Mouse (Mus musculus): ENCODE results near the gene Nploc4. TPM values are rescaled to one million over a fixed set of nuclear protein-coding genes. Genes with fewer than 3 reads are reported as not detected.
A peak's percentile ranks its signal among the peaks of the same experiment; 100 is the strongest.

Nploc4 gene
- 10 to 100 TPM; 67.8 to 71.3 TPM for total RNA-seq (2021)
- long read RNA-seq, experiment 1, full-length matches to known transcripts = 63 of 83 reads
- long read RNA-seq, experiment 1, partial matches to known transcripts = 5 of 83 reads
- long read RNA-seq, experiment 1, other reads (novel, unspliced or antisense) = 15 of 83 reads
- long read RNA-seq, experiment 2, full-length matches to known transcripts = 51 of 75 reads
- long read RNA-seq, experiment 2, partial matches to known transcripts = 6 of 75 reads
- long read RNA-seq, experiment 2, other reads (novel, unspliced or antisense) = 18 of 75 reads

DNA sequence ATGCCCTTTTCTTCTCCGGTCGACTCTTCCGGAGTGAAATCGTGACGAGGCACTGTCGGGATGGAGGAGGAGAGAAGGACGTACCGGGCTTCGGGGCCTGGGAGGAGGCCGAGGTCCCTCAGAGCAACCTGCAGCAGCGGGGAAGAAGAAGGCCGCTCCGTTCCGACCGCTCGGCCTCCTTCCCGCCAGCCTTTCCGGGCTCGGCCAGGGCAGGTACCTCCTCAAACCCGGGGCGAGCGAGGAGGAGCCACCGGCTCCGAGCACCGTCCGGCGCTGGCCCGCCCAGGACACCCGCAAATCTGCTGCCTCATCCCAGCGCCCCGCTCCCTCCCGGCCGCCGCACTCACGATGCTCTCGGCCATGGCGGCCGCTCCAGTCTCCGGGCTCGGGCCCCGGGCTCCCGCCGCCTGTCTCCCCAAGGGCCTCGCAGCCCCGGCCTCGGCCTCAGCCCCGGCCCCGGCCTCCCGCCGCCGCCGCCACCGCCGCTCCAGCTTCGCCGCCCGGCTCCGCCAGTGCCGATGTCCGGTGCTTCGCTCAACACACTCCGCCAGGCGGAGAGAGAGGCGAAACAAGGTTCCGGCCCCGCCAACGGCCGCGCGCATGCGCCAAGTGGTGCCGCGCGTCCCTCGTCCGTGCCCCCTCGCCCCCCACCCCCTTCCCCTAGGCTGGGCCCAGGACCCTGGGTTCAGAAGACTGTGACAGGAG lies at the start of gene Nploc4:
Nploc4 (minus strand) TSS at position 557 of the 705 bp plus-strand sequence.
- peak; percentile 67 to 87 for DNase-seq (ENCODE audit: low spot score in 2 of 2)
- intact Hi-C loops (cut with DNase I) = no loop called here

- DNase-seq (ENCODE audit: low spot score in 2 of 2) = no peak
- intact Hi-C loops (cut with DNase I) = no loop called here
These were observed 47.7 kb upstream of the Nploc4 start for GRCm38 (mm10) chr11:120485251-120485650.

GRCm38 (mm10) chr11:120484265-120484981 lies 46.9 kb upstream of the Nploc4 start, which contains the start of gene Mrpl12:
Gene Mrpl12, plus strand, starts transcription at chr11:120484613.
- intact Hi-C loops (cut with DNase I) = no loop called here
- peak; percentile 90 for DNase-seq (ENCODE audit: low spot score in 2 of 2)

GRCm38 (mm10) chr11:120483448-120483934 lies 46.0 kb upstream of the Nploc4 start:
- intact Hi-C loops (cut with DNase I) = no loop called here
- DNase-seq (ENCODE audit: low spot score in 2 of 2) = no peak

- no peak for DNase-seq (ENCODE audit: low spot score in 2 of 2)
- intact Hi-C loops (cut with DNase I) = no loop called here
These were observed 34.5 kb upstream of the Nploc4 start for GRCm38 (mm10) chr11:120472052-120472451.

GRCm38 (mm10) chr11:120467736-120468092 lies 30.2 kb upstream of the Nploc4 start:
- intact Hi-C loops (cut with DNase I) = no loop called here
- no peak for DNase-seq (ENCODE audit: low spot score in 2 of 2)

DNA sequence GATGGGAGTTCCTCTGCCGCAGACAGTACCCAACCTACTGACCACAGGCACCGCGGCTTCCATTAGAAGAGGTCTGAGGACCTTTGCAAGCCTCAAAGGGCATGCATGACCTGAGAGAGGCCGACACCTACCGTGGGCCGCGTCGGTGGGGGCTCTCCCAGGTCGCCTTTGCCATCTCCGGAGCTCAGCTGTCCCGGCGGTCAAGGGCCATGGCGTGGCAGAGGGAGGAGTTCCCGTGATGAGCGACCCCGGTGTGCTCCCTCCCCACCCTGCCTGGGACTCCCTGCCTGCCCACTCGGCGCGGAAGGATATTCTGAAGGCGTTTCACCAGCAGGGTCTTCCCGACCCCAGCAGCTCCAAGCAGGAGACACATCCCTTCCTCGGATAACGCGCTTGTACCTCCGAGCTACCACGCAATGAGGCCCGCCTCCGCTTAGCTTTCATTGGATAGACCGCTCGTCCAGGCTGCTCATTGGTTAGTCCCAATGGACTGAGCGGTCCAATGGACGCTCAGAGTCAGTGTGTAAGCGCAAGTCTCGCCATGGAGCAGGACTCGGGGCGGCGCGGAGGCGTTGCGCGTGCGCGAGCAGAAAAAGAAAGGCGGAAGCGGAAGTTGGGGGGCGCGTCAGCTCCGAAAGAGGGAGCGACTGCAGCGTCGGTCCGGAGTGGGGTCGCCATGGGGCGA lies 29.7 kb upstream of the Nploc4 start, which contains the start of gene Arl16:
Arl16 (minus strand) TSS at position 557 of the 685 bp plus-strand sequence.
- peak; percentile 96 to 97 for DNase-seq (ENCODE audit: low spot score in 2 of 2)
- intact Hi-C loops (cut with DNase I) = no loop called here

DNA sequence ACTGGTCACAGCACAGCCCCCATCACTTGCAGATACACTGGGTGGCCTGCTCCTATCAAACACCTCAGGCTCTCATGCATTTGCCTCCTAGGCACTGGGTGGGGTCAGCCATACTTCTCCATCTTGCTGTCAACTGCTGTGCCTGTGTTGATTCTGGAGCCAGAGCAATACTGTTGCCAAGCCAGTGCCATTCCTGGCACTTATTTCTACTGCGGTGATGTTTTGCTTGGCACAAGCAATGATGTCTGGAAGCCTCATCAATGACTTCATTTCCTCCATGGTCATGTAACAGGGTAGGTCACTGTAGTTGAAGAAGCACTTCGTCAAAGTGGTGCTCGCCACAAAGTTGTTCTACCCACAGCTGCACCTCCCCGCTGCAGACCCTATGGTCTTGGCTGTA lies 28.0 kb upstream of the Nploc4 start:
- intact Hi-C loops (cut with DNase I) = no loop called here

GRCm38 (mm10) chr11:120464365-120464764 lies 26.9 kb upstream of the Nploc4 start:
- intact Hi-C loops (cut with DNase I) = no loop called here
- DNase-seq (ENCODE audit: low spot score in 2 of 2) = no peak

More for the DNA sequence above, 28.0 kb upstream of the Nploc4 start:
- DNase-seq (ENCODE audit: low spot score in 2 of 2) = no peak

DNA sequence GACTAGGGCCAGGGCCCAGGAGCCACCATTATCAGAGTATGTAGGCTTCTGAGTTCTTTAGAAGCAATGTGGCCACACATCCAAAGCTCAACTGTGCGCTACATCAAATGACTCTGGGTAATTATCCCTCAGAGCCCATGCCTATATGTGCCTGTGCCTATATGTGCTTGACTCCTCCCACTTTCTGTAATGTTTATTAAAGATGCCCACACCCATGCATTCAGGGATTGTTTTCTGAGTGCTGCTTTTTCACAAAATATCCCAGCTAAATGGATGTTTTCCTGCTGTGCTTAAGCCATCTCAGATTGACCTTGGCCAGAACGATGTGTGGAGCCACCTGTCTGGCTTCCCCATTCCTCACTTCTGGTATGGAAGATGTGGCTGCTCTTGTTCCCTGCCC lies 26.0 kb upstream of the Nploc4 start:
- intact Hi-C loops (cut with DNase I) = no loop called here

GRCm38 (mm10) chr11:120458847-120459597 lies 21.5 kb upstream of the Nploc4 start:
- intact Hi-C loops (cut with DNase I) = no loop called here
- DNase-seq (ENCODE audit: low spot score in 2 of 2) = no peak

More for the DNA sequence above, 26.0 kb upstream of the Nploc4 start:
- no peak for DNase-seq (ENCODE audit: low spot score in 2 of 2)

DNA sequence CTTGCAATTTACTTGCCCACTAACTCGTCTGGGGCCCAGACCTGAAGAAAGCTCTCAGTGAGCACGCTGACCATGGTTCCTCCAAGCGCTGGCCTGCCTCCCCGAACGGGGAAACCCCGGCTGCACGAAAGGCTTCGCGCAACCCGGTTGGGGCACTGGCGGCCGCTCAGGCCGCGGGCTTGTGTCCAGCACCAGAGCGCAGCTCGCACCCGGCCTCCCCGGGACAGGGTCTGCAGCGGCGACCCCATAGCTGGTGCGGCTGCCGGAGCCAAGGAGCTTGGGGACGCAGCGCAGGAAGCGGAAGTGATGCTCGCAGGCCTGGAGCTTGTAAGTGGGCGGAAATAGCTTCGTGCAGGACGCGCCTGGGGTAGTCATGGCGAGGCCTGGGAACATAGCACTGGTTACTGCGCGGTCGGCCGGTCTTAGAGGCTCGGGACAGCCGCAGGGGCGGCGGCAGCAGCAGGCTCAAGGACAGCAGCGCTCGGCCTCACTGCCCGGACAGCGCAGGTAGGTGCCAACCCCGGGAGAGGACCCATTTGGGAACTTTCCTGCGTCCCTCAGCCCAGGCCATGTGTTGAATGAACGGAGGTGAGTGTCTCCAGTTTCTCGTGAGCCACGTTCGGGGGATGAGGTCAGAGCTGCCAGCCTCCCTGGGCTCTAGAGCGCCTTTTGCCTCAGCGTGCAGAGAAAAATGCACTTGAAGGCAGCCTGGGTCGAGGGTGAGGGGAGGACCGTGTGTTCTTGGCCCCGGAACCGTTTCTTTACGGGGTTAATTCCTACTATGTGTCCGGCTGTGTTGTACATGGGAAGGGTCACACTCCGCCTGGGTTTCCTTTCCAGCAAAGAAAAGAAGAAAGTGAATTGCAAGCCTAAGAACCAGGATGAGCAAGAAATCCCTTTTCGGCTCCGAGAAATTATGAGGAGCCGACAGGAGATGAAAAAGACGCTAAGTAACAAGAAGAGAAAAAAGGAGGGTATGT lies 20.6 kb upstream of the Nploc4 start, which contains the start of the genes Oxld1 and Ccdc137:
Oxld1 (minus strand) TSS at position 297 of the 980 bp plus-strand sequence.
Ccdc137 (plus strand) TSS at position 344 of the 980 bp plus-strand sequence.
- intact Hi-C loops (cut with DNase I) = no loop called here
- DNase-seq (ENCODE audit: low spot score in 2 of 2) = peak; percentile 69 to 76

GRCm38 (mm10) chr11:120457370-120457769 lies 19.9 kb upstream of the Nploc4 start:
- intact Hi-C loops (cut with DNase I) = no loop called here
- DNase-seq (ENCODE audit: low spot score in 2 of 2) = no peak

DNA sequence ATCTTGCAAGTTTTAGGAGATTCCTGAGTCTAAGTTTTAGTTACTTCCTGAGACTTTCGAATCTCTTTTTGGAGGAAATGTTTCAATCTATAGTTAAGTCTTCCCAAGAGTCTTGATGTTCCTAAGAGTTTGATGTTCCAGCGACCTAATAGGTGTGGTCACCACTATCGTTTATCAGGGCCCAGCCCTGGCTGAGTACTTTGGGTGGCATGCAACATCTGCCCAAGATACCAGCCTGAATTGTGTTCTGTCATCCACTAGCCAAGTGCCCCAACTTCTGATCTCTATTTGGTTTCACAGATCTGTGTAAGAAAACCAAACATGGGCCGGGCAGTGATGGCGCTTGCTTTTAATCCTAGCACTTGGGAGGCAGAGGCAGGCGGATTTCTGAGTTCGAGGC lies 17.9 kb upstream of the Nploc4 start:
- intact Hi-C loops (cut with DNase I) = no loop called here
- DNase-seq (ENCODE audit: low spot score in 2 of 2) = no peak

DNA sequence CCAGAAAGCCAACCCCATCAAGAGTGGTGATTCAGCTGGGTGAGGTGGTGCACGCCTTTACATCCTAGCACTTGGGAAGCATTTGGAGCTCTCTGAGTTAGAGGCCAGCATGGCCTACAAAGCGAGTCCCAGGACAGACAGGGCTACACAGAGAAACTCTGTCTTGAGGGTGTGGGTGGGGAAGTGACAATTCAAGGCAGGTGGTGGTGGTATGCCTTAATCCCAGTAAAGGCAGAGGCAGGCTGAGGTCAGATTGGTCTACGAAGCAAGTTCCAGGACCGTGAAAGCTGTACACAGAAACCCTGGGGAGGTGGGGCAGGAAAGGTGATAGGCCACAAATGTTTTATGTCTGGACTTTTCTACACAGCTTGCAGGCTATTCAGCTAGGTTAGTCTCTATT lies 17.5 kb upstream of the Nploc4 start:
- no peak for DNase-seq (ENCODE audit: low spot score in 2 of 2)
- intact Hi-C loops (cut with DNase I) = no loop called here

DNA sequence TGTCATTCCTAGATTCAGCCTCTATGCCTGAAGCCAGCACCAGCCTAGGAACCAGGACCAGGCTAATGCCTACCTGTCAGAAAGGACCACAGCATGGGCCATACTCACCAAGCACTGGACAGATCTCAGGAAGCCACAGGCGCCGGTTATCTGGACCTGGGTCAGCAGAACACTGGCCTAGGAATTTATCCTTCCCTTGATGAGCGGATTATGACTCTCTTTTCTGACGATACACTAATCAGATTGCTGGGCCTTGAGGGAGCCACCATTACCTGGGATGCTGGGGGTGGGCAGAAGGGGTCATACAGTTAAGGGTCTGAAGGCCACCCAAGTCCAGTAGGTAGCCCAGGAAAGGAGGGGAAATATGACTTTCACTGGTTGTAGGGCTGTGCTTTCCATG lies 15.8 kb upstream of the Nploc4 start, which contains the start of gene Pde6g:
Pde6g (minus strand) TSS at position 195 of the 400 bp plus-strand sequence.
- intact Hi-C loops (cut with DNase I) = no loop called here
- DNase-seq (ENCODE audit: low spot score in 2 of 2) = no peak

DNA sequence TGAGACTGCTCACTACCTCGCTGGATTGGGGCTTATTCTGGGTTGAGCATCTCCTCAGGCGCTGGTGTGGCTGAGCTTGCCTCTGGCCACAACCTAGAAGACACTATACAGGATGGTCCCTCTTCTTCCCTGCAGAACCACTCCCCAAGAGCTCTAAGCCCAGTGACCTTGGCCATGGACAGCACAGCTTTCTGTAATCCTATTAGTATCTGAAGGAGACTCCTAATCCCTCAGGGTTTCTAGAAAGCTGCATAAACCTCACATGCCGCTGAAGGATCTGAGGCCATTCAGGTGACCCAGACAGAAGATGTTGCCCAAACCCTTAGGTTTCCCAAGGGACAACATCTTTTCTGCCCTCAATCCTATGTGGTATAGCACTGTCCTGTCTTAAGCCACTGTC lies 14.7 kb upstream of the Nploc4 start:
- no peak for DNase-seq (ENCODE audit: low spot score in 2 of 2)
- intact Hi-C loops (cut with DNase I) = no loop called here

Measured in left cerebral cortex, postnatal 14 days (tissue).